Comparison of ENCODE assay signal across 22 mouse cellular contexts in the genomic region with DNA sequence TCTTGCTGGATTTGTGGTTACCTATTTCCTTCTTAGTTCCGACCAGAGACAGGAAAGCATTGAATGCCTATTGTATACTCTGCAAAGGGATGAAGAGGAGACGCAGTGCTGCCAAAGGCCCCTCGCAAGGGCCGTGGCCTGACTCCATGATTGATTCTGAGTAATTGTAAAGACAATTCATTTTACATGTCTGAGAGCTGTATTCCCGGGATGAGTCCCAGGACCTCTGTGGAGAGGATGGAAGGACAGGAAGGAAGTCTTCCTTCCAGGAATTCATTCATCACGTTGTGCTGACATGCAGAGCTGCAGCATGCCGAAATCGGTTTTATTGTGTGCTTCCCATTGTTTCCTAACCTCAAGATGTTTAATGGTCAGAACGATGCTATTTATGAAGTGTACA.
DNase-seq lines count a peak whose midpoint lies in the region; ATAC-seq and TF ChIP-seq lines count a peak whose summit lies in the region.
"Had no signal": no experiment of that assay in that cellular context is flagged by ENCODE, and none has a peak within 500 bp of the region (broad histone marks: within the 10 kb centered on the region; RNA-seq: fewer than 3 reads in every experiment).

No protein-coding gene starts in this region.

- no peak for TF ChIP-seq CTCF in embryonic fibroblast, embryonic 13.5 days (IDR thresholded peaks at IDR 0.05; ENCODE audit: borderline replicate concordance, insufficient read depth, low read length)

- H3K9ac ChIP-seq in kidney, embryonic 15.5 days, result no peak overlapping the region
- H3K9ac ChIP-seq in kidney, embryonic 14.5 days (ENCODE audit: low read depth, low read length), result no peak overlapping the region
- H3K9ac ChIP-seq: forebrain, embryonic 13.5 days; heart, embryonic 13.5 days; limb, embryonic 15.5 days; stomach, embryonic 15.5 days had no signal

- H3K27me3 ChIP-seq in kidney, embryonic 15.5 days, result no peaks in the 10 kb centered on the region
- no peaks in the 10 kb centered on the region for H3K27me3 ChIP-seq in kidney, embryonic 14.5 days (ENCODE audit: control insufficient read depth, insufficient read depth, low read length)
- H3K27me3 ChIP-seq: heart, embryonic 13.5 days; limb, embryonic 15.5 days; stomach, embryonic 15.5 days had no signal

- H3K4me2 ChIP-seq in kidney, embryonic 15.5 days, result no peak overlapping the region
- no peak overlapping the region for H3K4me2 ChIP-seq in kidney, embryonic 14.5 days (replicated peaks; ENCODE audit: low read depth, low read length)
- H3K4me2 ChIP-seq: forebrain, embryonic 13.5 days; heart, embryonic 13.5 days; limb, embryonic 15.5 days; stomach, embryonic 15.5 days had no signal

- WGBS in kidney, embryonic 15.5 days, result 50% methylated on average over 9 of the region's 9 CpGs
- WGBS in kidney, embryonic 14.5 days, result 52% methylated on average over 9 of the region's 9 CpGs

- H3K27ac ChIP-seq in kidney, embryonic 15.5 days, result no peak overlapping the region
- H3K27ac ChIP-seq in embryonic fibroblast, embryonic 13.5 days (ENCODE audit: insufficient read depth, low read length), result peak overlapping the region; percentile 8; the same call in 1 of the 2 replicates
- H3K27ac ChIP-seq in kidney, embryonic 14.5 days (ENCODE audit: low read depth, low read length), result no peak overlapping the region
- H3K27ac ChIP-seq: embryonic facial prominence, embryonic 10.5 days; forebrain, embryonic 13.5 days; heart, embryonic 13.5 days; layer of hippocampus, adult 2 months; limb, embryonic 15.5 days; midbrain, embryonic 10.5 days; stomach, embryonic 15.5 days had no signal

- H3K4me1 ChIP-seq in kidney, embryonic 15.5 days, result peaks cover 32% of the 10 kb centered on the region
- peaks cover 10% of the 10 kb centered on the region for H3K4me1 ChIP-seq in embryonic fibroblast, embryonic 13.5 days (ENCODE audit: control insufficient read depth, insufficient read depth, low read length)
- H3K4me1 ChIP-seq in kidney, embryonic 14.5 days (ENCODE audit: control insufficient read depth, insufficient read depth, low read length), result peaks cover 20% of the 10 kb centered on the region

- H3K36me3 ChIP-seq in kidney, embryonic 15.5 days, result peaks cover 8% of the 10 kb centered on the region; the same call in 1 of the 2 replicates
- H3K36me3 ChIP-seq in kidney, embryonic 14.5 days (ENCODE audit: control insufficient read depth, insufficient read depth, low read length), result no peaks in the 10 kb centered on the region
- H3K36me3 ChIP-seq: embryonic facial prominence, embryonic 10.5 days; limb, embryonic 15.5 days; midbrain, embryonic 10.5 days; stomach, embryonic 15.5 days had no signal

- H3K9me3 ChIP-seq in kidney, embryonic 15.5 days (replicated peaks), result no peaks in the 10 kb centered on the region
- no peaks in the 10 kb centered on the region for H3K9me3 ChIP-seq in kidney, embryonic 14.5 days (ENCODE audit: control insufficient read depth, low read length)
- H3K9me3 ChIP-seq: embryonic facial prominence, embryonic 10.5 days; forebrain, embryonic 13.5 days; heart, embryonic 13.5 days; limb, embryonic 15.5 days; midbrain, embryonic 10.5 days; stomach, embryonic 15.5 days had no signal

- peak; percentile 18 for DNase-seq in kidney, adult 18-20 months
- DNase-seq in lung, postnatal 10 days, result peak; percentile 21
- no peak for DNase-seq in cerebellum, postnatal 10 days
- no peak for DNase-seq in right cerebral cortex, postnatal 36 days (ENCODE audit: low spot score in 2 of 2)
- DNase-seq: adrenal gland, postnatal 10 days; cerebellum, adult 11-12 months; cerebellum, postnatal 36 days; heart, postnatal 4 days; right cerebral cortex, postnatal 14 days; thymus, adult 18-20 months had no signal

- TF ChIP-seq POLR2A in embryonic fibroblast, embryonic 13.5 days (IDR thresholded peaks at IDR 0.05; ENCODE audit: low read depth, low read length), result no peak

- ATAC-seq in kidney, embryonic 15.5 days (replicated peaks; ENCODE audit: low FRiP score), result no peak; the same call in 1 of the 2 replicates
- ATAC-seq in kidney, embryonic 14.5 days (ENCODE audit: low FRiP score, low TSS enrichment), result 0 out of 2 replicates have a peak, but pooled peaks have one; percentile 30
- ATAC-seq: forebrain, embryonic 13.5 days; hindbrain, embryonic 16.5 days; intestine, embryonic 16.5 days had no signal

- no peak overlapping the region for H3K4me3 ChIP-seq in kidney, embryonic 15.5 days (replicated peaks)
- H3K4me3 ChIP-seq in embryonic fibroblast, embryonic 13.5 days (ENCODE audit: insufficient read depth, low read length), result no peak overlapping the region
- H3K4me3 ChIP-seq in kidney, embryonic 14.5 days (ENCODE audit: low read length), result no peak overlapping the region
- H3K4me3 ChIP-seq: embryonic facial prominence, embryonic 10.5 days; forebrain, embryonic 13.5 days; heart, embryonic 13.5 days; layer of hippocampus, adult 2 months; limb, embryonic 15.5 days; midbrain, embryonic 10.5 days; stomach, embryonic 15.5 days had no signal

Comparison
In these comparisons a context has a peak if more than half of its experiments do, and no peak if none do; other contexts are left out.
1. DNase-seq: peak in kidney, adult 18-20 months (single experiment) and lung, postnatal 10 days (single experiment); none in cerebellum, postnatal 10 days (0 of 2) and right cerebral cortex, postnatal 36 days (0 of 2).